Mouse (Mus musculus) stomach, embryonic 16.5 days (tissue): ENCODE results near the gene Stac2. TPM values are rescaled to one million over a fixed set of nuclear protein-coding genes. Genes with fewer than 3 reads are reported as not detected.

ENCODE experiments used
- ATAC-seq: fragments of 200-750 bp; cut with Nextera tagmentation; 2 replicates; pipeline ENCODE4 v1.8.0; 2017; ENCODE audit warnings: moderate number of reproducible peaks, moderate TSS enrichment; ENCODE audit not compliant: insufficient read depth, low FRiP score
- H3K27ac ChIP-seq: fragments of 300-500 bp; sonication (generic); 2 replicates; pipeline ENCODE4 v1.5.1; 2014; ENCODE audit warnings: low read length
- H3K27me3 ChIP-seq: fragments of 300-500 bp; sonication (generic); 2 replicates; pipeline ENCODE4 v1.6.1; 2014; ENCODE audit warnings: low read length, control low read depth, mixed read lengths; ENCODE audit not compliant: control insufficient read depth, insufficient read depth
- H3K36me3 ChIP-seq: fragments of 300-500 bp; sonication (generic); 2 replicates; pipeline ENCODE4 v1.6.1; 2014; ENCODE audit warnings: low read length; ENCODE audit not compliant: control insufficient read depth, insufficient read depth
- H3K4me1 ChIP-seq: fragments of 300-500 bp; sonication (generic); 2 replicates; pipeline ENCODE4 v1.6.1; 2014; ENCODE audit warnings: low read length, control low read depth, mixed read lengths; ENCODE audit not compliant: control insufficient read depth, insufficient read depth
- H3K4me2 ChIP-seq: fragments of 300-500 bp; sonication (generic); 2 replicates; pipeline ENCODE4 v1.6.1; 2014; ENCODE audit warnings: low read depth, low read length, mixed read lengths
- H3K4me3 ChIP-seq: fragments of 300-500 bp; sonication (generic); replicated peaks from 2 replicates; pipeline ENCODE4 v1.5.1; 2014; ENCODE audit warnings: mild to moderate bottlenecking, low read length
- H3K9ac ChIP-seq: fragments of 300-500 bp; sonication (generic); 2 replicates; pipeline ENCODE4 v1.6.1; 2014; ENCODE audit warnings: low read length
- H3K9me3 ChIP-seq: fragments of 300-500 bp; sonication (generic); replicated peaks from 2 replicates; pipeline ENCODE4 v1.6.1; 2016; ENCODE audit warnings: low read length, control low read depth; ENCODE audit not compliant: control insufficient read depth
- WGBS: fragments of 180-500 bp; shearing (Covaris S2); extraction: QIAGEN DNeasy Blood & Tissue Kit; methylation state at CpG from one replicate; pipeline ENCODE4 v1.1.7; 2014; 5-methylcytosine and 5-hydroxymethylcytosine counted together
- microRNA-seq: library from miRNA; unstranded; fragments of <30 nt; microRNA quantifications from one replicate; pipeline ENCODE4, GENCODE M21; 2016
- polyA plus RNA-seq: library from polyadenylated mRNA; unstranded; fragments of >200 nt; fragmentation: Nextera tagmentation; extraction: Ambion mirVana; gene quantifications from 2 replicates; pipeline ENCODE4 v1.2.1, GENCODE M21; 2015

The Stac2 gene
- polyA plus RNA-seq, 1 experiment from 2014 or later, result 0.25 TPM

GRCm38 (mm10) chr11:97987551-97988526 lies 65.4 kb downstream of the Stac2 start:
- H3K27ac ChIP-seq, result peak overlapping the region; percentile 87
- H3K36me3 ChIP-seq, result no peaks in the 10 kb centered on the region
- peak overlapping the region; percentile 91 for H3K4me2 ChIP-seq
- ATAC-seq, result peak; percentile 84
- under 1% methylated on average over 42 of the region's 42 CpGs for WGBS
- H3K27me3 ChIP-seq, result peaks cover 16% of the 10 kb centered on the region
- H3K9me3 ChIP-seq, result no peaks in the 10 kb centered on the region
- peaks cover 14% of the 10 kb centered on the region for H3K4me1 ChIP-seq
- peak overlapping the region; percentile 75 for H3K9ac ChIP-seq
- peak overlapping the region; percentile 65 for H3K4me3 ChIP-seq

GRCm38 (mm10) chr11:97986738-97987465 lies 66.4 kb downstream of the Stac2 start:
- H3K27ac ChIP-seq, result no peak overlapping the region
- WGBS, result 29% methylated on average over 14 of the region's 17 CpGs
- no peak for ATAC-seq
- peak overlapping the region; percentile 65 for H3K4me3 ChIP-seq
- H3K4me1 ChIP-seq, result peaks cover 14% of the 10 kb centered on the region
- no peaks in the 10 kb centered on the region for H3K36me3 ChIP-seq
- peak overlapping the region; percentile 91 for H3K4me2 ChIP-seq
- H3K9me3 ChIP-seq, result no peaks in the 10 kb centered on the region
- peak overlapping the region; percentile 77; the same call in 1 of the 2 replicates for H3K9ac ChIP-seq
- peaks cover 16% of the 10 kb centered on the region for H3K27me3 ChIP-seq

Small RNA genes within 50 kb of the gene (microRNA-seq; reads per million reads assigned to microRNA genes)
- not detected for gene Gm27597

Other genes with a start within 250 kb of the Stac2 start
- 3.7 and 3.8 TPM in 2 replicates for gene B230217C12Rik, start 212.7 kb downstream of the Stac2 start, polyA plus RNA-seq
- 0.35 and 0.74 TPM in 2 replicates for gene Fbxo47, start 169.3 kb downstream of the Stac2 start, polyA plus RNA-seq
- 0.72 and 1.0 TPM in 2 replicates for gene Plxdc1, start 67.0 kb downstream of the Stac2 start, polyA plus RNA-seq
- 10.5 and 11.8 TPM in 2 replicates for gene Arl5c, start 57.3 kb downstream of the Stac2 start, polyA plus RNA-seq
- gene Cacnb1, start 30.4 kb downstream of the Stac2 start, polyA plus RNA-seq, result 7.0 and 12.1 TPM in 2 replicates
- gene Rpl19, start 26.8 kb downstream of the Stac2 start, polyA plus RNA-seq, result 825 and 942 TPM in 2 replicates
- 13.3 and 17.8 TPM in 2 replicates for gene Fbxl20, start 96.9 kb upstream of the Stac2 start, polyA plus RNA-seq
- gene Med1, start 139.8 kb upstream of the Stac2 start, polyA plus RNA-seq, result 46.4 and 53.3 TPM in 2 replicates
- gene Cdk12, start 149.6 kb upstream of the Stac2 start, polyA plus RNA-seq, result 7.6 and 7.7 TPM in 2 replicates